Mouse (Mus musculus) adrenal gland (tissue): ENCODE results near the gene Snx1.

Experiments
- intact Hi-C: fragments of 180-260 bp; cut with DNase I; formaldehyde crosslinking; loops from one replicate; pipeline ENCODE4 v1.15.1; 2025

Gene Snx1

GRCm38 (mm10) chr9:66091327-66092231 lies 34.8 kb downstream of the Snx1 start:
- intact Hi-C loops = no loop called here

GRCm38 (mm10) chr9:66090593-66091244 lies 35.7 kb downstream of the Snx1 start:
- intact Hi-C loops = no loop called here

- intact Hi-C loops = loop anchor here (10.0 kb wide), 1 partner anchor 184 kb away; the partner anchor contains the start of genes Csnk1g1 and Trip4
Observed at GRCm38 (mm10) chr9:66088411-66088810, 38.0 kb downstream of the Snx1 start.

- intact Hi-C loops = loop anchor here (10.0 kb wide), 1 partner anchor 182 kb away; the partner anchor contains the start of genes Csnk1g1 and Trip4
Observed at GRCm38 (mm10) chr9:66087062-66087461, 39.3 kb downstream of the Snx1 start.

GRCm38 (mm10) chr9:66084171-66084570 lies 42.2 kb downstream of the Snx1 start:
- intact Hi-C loops = loop anchor here (10.0 kb wide), 1 partner anchor 179 kb away; the partner anchor contains the start of genes Csnk1g1 and Trip4

GRCm38 (mm10) chr9:66081999-66082398 lies 44.4 kb downstream of the Snx1 start:
- intact Hi-C loops = loop anchor here (10.0 kb wide), 1 partner anchor 177 kb away; the partner anchor contains the start of genes Csnk1g1 and Trip4

- intact Hi-C loops = loop anchor here (10.0 kb wide), 1 partner anchor 176 kb away; the partner anchor contains the start of genes Csnk1g1 and Trip4
Observed at GRCm38 (mm10) chr9:66080804-66081459, 45.5 kb downstream of the Snx1 start.

GRCm38 (mm10) chr9:66078493-66078892 lies 47.9 kb downstream of the Snx1 start:
- intact Hi-C loops = no loop called here

- intact Hi-C loops = no loop called here
Observed at GRCm38 (mm10) chr9:66078072-66078471, 48.3 kb downstream of the Snx1 start.

- intact Hi-C loops = no loop called here
Observed at GRCm38 (mm10) chr9:66072754-66073153, 53.6 kb downstream of the Snx1 start.

GRCm38 (mm10) chr9:66070151-66070550 lies 56.2 kb downstream of the Snx1 start:
- intact Hi-C loops = no loop called here

- intact Hi-C loops = no loop called here
Observed at GRCm38 (mm10) chr9:66069583-66069982, 56.8 kb downstream of the Snx1 start, which contains the start of gene Snx22. TSS of gene Snx22 (minus strand) at chr9:66069719.

- intact Hi-C loops = no loop called here
Observed at GRCm38 (mm10) chr9:66068971-66069391, 57.4 kb downstream of the Snx1 start.

GRCm38 (mm10) chr9:66068056-66068455 lies 58.3 kb downstream of the Snx1 start:
- intact Hi-C loops = no loop called here

- intact Hi-C loops = no loop called here
Observed at GRCm38 (mm10) chr9:66067542-66067941, 58.8 kb downstream of the Snx1 start.

GRCm38 (mm10) chr9:66066791-66067190 lies 59.6 kb downstream of the Snx1 start:
- intact Hi-C loops = no loop called here

GRCm38 (mm10) chr9:66064316-66064715 lies 62.1 kb downstream of the Snx1 start:
- intact Hi-C loops = no loop called here

- intact Hi-C loops = no loop called here
Observed at GRCm38 (mm10) chr9:66063446-66063845, 62.9 kb downstream of the Snx1 start.

- intact Hi-C loops = no loop called here
Observed at GRCm38 (mm10) chr9:66061656-66062055, 64.7 kb downstream of the Snx1 start.

GRCm38 (mm10) chr9:66060986-66061385 lies 65.4 kb downstream of the Snx1 start:
- intact Hi-C loops = no loop called here

- intact Hi-C loops = no loop called here
Observed at GRCm38 (mm10) chr9:66060308-66060647, 66.1 kb downstream of the Snx1 start.
